Mouse (Mus musculus) myocyte (in vitro differentiated cells): Measurements from ENCODE around the gene Cacng8. TPM values are rescaled to one million over a fixed set of nuclear protein-coding genes. Genes with fewer than 3 reads are reported as not detected.

Experiments
- H3K27me3 ChIP-seq: one replicate; pipeline ENCODE4 v1.6.1; 2011; ENCODE audit not compliant: control insufficient read depth, insufficient read depth, insufficient read length
- H3K36me3 ChIP-seq: one replicate; pipeline ENCODE4 v1.6.1; 2011; ENCODE audit not compliant: control insufficient read depth, insufficient read depth
- H3K4me2 ChIP-seq: one replicate; pipeline ENCODE4 v1.6.1; 2011; ENCODE audit warnings: low read depth, control low read depth
- H3K4me3 ChIP-seq: one replicate; pipeline ENCODE4 v1.5.1; 2011; ENCODE audit warnings: mild to moderate bottlenecking, control low read depth, moderate library complexity
- H3K79me2 ChIP-seq: one replicate; pipeline ENCODE4 v1.6.1; 2011; ENCODE audit not compliant: control insufficient read depth, insufficient read depth
- H3ac ChIP-seq: one replicate; pipeline ENCODE4 v1.6.1; 2011; ENCODE audit not compliant: control insufficient read depth, insufficient read length
- CEBPB ChIP-seq: IDR thresholded peaks from 2 replicates; pipeline ENCODE4 v1.6.1; 2011; ENCODE audit warnings: mild to moderate bottlenecking, moderate library complexity; ENCODE audit not compliant: poor library complexity, insufficient read depth, severe bottlenecking
- E2F4 ChIP-seq: IDR thresholded peaks from one replicate; pipeline ENCODE4 v1.6.1; 2011; ENCODE audit warnings: mild to moderate bottlenecking, control low read depth, moderate library complexity; ENCODE audit not compliant: insufficient read depth
- MAX ChIP-seq: IDR thresholded peaks from one replicate; pipeline ENCODE4 v1.6.1; 2011; ENCODE audit warnings: low read depth, mild to moderate bottlenecking, control low read depth
- MYOD1 ChIP-seq, 3 experiments: IDR thresholded peaks; one replicate each; pipeline ENCODE4 v1.6.1; 2011; ENCODE audit warnings: control low read depth in 2 of 3, low read depth in 2 of 3, mild to moderate bottlenecking in 2 of 3, moderate library complexity in 1 of 3; ENCODE audit not compliant: insufficient read length in 2 of 3, control insufficient read depth in 1 of 3
- MYOG ChIP-seq, 3 experiments: IDR thresholded peaks; one replicate each; pipeline ENCODE4 v1.6.1; 2011; ENCODE audit warnings: control low read depth in 2 of 3, low read depth in 2 of 3, mild to moderate bottlenecking in 2 of 3; ENCODE audit not compliant: insufficient read length in 2 of 3, control insufficient read depth in 1 of 3, insufficient read depth in 1 of 3
- POLR2A ChIP-seq: IDR thresholded peaks from one replicate; pipeline ENCODE4 v1.6.1; 2011; ENCODE audit warnings: low read depth, mild to moderate bottlenecking, control low read depth, moderate library complexity; ENCODE audit not compliant: insufficient read length
- POLR2AphosphoS2 ChIP-seq: IDR thresholded peaks from one replicate; pipeline ENCODE4 v1.6.1; 2011; ENCODE audit warnings: low read depth, control low read depth; ENCODE audit not compliant: insufficient read length
- REST ChIP-seq: IDR thresholded peaks from one replicate; pipeline ENCODE4 v1.6.1; 2011; ENCODE audit warnings: mild to moderate bottlenecking, control low read depth, moderate library complexity; ENCODE audit not compliant: insufficient read depth, insufficient read length
- SRF ChIP-seq: IDR thresholded peaks from one replicate; pipeline ENCODE4 v1.6.1; 2011; ENCODE audit warnings: low read depth; ENCODE audit not compliant: control insufficient read depth, insufficient read length
- TCF12 ChIP-seq: IDR thresholded peaks from one replicate; pipeline ENCODE4 v1.6.1; 2011; ENCODE audit warnings: mild to moderate bottlenecking, control low read depth; ENCODE audit not compliant: poor library complexity, insufficient read depth, severe bottlenecking
- TCF3 ChIP-seq: IDR thresholded peaks from one replicate; pipeline ENCODE4 v1.6.1; 2011; ENCODE audit warnings: low read depth, control low read depth; ENCODE audit not compliant: insufficient read length
- USF1 ChIP-seq: IDR thresholded peaks from one replicate; pipeline ENCODE4 v1.6.1; 2011; ENCODE audit warnings: low read depth, mild to moderate bottlenecking, control low read depth, moderate library complexity
- polyA plus RNA-seq: library from polyadenylated mRNA; unstranded; fragments of >200 nt; fragmentation: generic; extraction: Trizol; gene quantifications from one replicate; pipeline ENCODE4 v1.2.1, GENCODE M21; 2012; ENCODE audit warnings: missing spikeins

The Cacng8 gene
- polyA plus RNA-seq, 1 experiment = 0.18 TPM

- Histone ChIP-seq H3K4me3 (no peak overlapping the region), H3K4me2 (no peak overlapping the region), H3K27me3 (no peaks in the 10 kb centered on the region), H3ac (no peak overlapping the region), H3K79me2 (no peaks in the 10 kb centered on the region), H3K36me3 (no peaks in the 10 kb centered on the region)
- TF ChIP-seq REST (no peak), POLR2A (no peak), MAX (no peak), USF1 (no peak), E2F4 (no peak), TCF12 (no peak), TCF3 (no peak), CEBPB (no peak), MYOD1 (IDR thresholded peaks at IDR 0.05; ENCODE audit: control insufficient read depth in 1 of 3, insufficient read length in 2 of 3, low read depth in 2 of 3) (no peak), MYOG (IDR thresholded peaks at IDR 0.05; ENCODE audit: control insufficient read depth in 1 of 3, insufficient read depth in 1 of 3, insufficient read length in 2 of 3, low read depth in 2 of 3) (no peak), POLR2AphosphoS2 (no peak), SRF (no peak)
Measured at GRCm38 (mm10) chr7:3444678-3445077, 54.2 kb downstream of the Cacng8 start.

GRCm38 (mm10) chr7:3446584-3446983 is 56.1 kb downstream of the Cacng8 start:
- TF ChIP-seq USF1 (no peak), MYOG (IDR thresholded peaks at IDR 0.05; ENCODE audit: control insufficient read depth in 1 of 3, insufficient read depth in 1 of 3, insufficient read length in 2 of 3, low read depth in 2 of 3) (no peak), E2F4 (no peak), MAX (no peak)
- H3K79me2 ChIP-seq = no peaks in the 10 kb centered on the region
- peak overlapping the region; percentile 58 for H3K4me2 ChIP-seq
- no peaks in the 10 kb centered on the region for H3K36me3 ChIP-seq
- no peak overlapping the region for H3K4me3 ChIP-seq
- H3K27me3 ChIP-seq = no peaks in the 10 kb centered on the region
- H3ac ChIP-seq = no peak overlapping the region

- no peaks in the 10 kb centered on the region for H3K36me3 ChIP-seq
- H3K79me2 ChIP-seq = no peaks in the 10 kb centered on the region
- H3K4me3 ChIP-seq = no peak overlapping the region
- no peaks in the 10 kb centered on the region for H3K27me3 ChIP-seq
- H3K4me2 ChIP-seq = peak overlapping the region; percentile 58
- no peak overlapping the region for H3ac ChIP-seq
- no peak for TF ChIP-seq TCF3
- no peak for TF ChIP-seq REST
- TF ChIP-seq POLR2A = no peak
- no peak for TF ChIP-seq SRF
- no peak for TF ChIP-seq MYOG (IDR thresholded peaks at IDR 0.05; ENCODE audit: control insufficient read depth in 1 of 3, insufficient read depth in 1 of 3, insufficient read length in 2 of 3, low read depth in 2 of 3)
- no peak for TF ChIP-seq CEBPB
- TF ChIP-seq USF1 = no peak
- no peak for TF ChIP-seq MAX
- no peak for TF ChIP-seq MYOD1 (IDR thresholded peaks at IDR 0.05; ENCODE audit: control insufficient read depth in 1 of 3, insufficient read length in 2 of 3, low read depth in 2 of 3)
- no peak for TF ChIP-seq TCF12
- TF ChIP-seq E2F4 = no peak
- no peak for TF ChIP-seq POLR2AphosphoS2
Measured at GRCm38 (mm10) chr7:3447026-3447425, 56.5 kb downstream of the Cacng8 start.

GRCm38 (mm10) chr7:3448737-3449454 is 58.4 kb downstream of the Cacng8 start:
- no peaks in the 10 kb centered on the region for H3K79me2 ChIP-seq
- H3K4me2 ChIP-seq = no peak overlapping the region
- no peaks in the 10 kb centered on the region for H3K36me3 ChIP-seq
- no peaks in the 10 kb centered on the region for H3K27me3 ChIP-seq
- no peak overlapping the region for H3K4me3 ChIP-seq
- TF ChIP-seq MYOD1 (IDR thresholded peaks at IDR 0.05; ENCODE audit: control insufficient read depth in 1 of 3, insufficient read length in 2 of 3, low read depth in 2 of 3) = peak in 1 of 3 experiments; percentile 24
- TF ChIP-seq REST = no peak
- no peak for TF ChIP-seq USF1
- no peak overlapping the region for H3ac ChIP-seq

- H3ac ChIP-seq = no peak overlapping the region
- TF ChIP-seq POLR2A = no peak
- no peak for TF ChIP-seq POLR2AphosphoS2
- TF ChIP-seq CEBPB = no peak
- TF ChIP-seq MYOD1 (IDR thresholded peaks at IDR 0.05; ENCODE audit: control insufficient read depth in 1 of 3, insufficient read length in 2 of 3, low read depth in 2 of 3) = no peak
- TF ChIP-seq USF1 = no peak
- TF ChIP-seq MAX = no peak
- TF ChIP-seq MYOG (IDR thresholded peaks at IDR 0.05; ENCODE audit: control insufficient read depth in 1 of 3, insufficient read depth in 1 of 3, insufficient read length in 2 of 3, low read depth in 2 of 3) = no peak
- no peak for TF ChIP-seq E2F4
- no peak for TF ChIP-seq SRF
- TF ChIP-seq REST = no peak
- no peak for TF ChIP-seq TCF3
- TF ChIP-seq TCF12 = no peak
- no peaks in the 10 kb centered on the region for H3K27me3 ChIP-seq
- no peaks in the 10 kb centered on the region for H3K79me2 ChIP-seq
- H3K4me2 ChIP-seq = peak overlapping the region; percentile 45
- no peak overlapping the region for H3K4me3 ChIP-seq
- H3K36me3 ChIP-seq = no peaks in the 10 kb centered on the region
Measured at GRCm38 (mm10) chr7:3450671-3451070, 60.2 kb downstream of the Cacng8 start.
